Mouse (Mus musculus): ENCODE measurements around the gene Ccl22. TPM values are rescaled to one million over a fixed set of nuclear protein-coding genes. Genes with fewer than 3 reads are reported as not detected.

The Ccl22 gene
- total RNA-seq, 2 experiments from 2014 or later: not detected

DNA sequence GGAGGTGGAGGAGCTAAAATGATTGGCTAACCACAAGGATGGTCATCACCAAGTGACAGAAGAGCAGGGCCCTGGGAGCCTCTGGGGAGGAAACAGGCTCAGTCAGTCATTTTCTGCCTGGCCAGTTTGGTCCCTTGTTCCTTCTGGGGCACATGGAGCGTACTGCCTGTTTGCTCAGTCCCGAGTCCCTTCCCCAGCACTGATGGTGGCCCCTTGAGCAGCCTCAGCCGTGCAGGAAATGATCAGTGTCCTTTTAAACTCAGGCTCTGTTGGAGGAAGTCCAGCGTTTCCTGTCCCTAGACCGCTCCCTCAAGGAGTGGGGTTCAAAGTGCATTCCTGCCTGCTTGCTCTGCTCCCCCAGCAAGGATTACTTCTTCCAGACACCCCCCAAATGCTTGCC, 33.1 kb downstream of the Ccl22 start:
- no peak for DNase-seq (ENCODE audit: low spot score in 2 of 2)

DNA sequence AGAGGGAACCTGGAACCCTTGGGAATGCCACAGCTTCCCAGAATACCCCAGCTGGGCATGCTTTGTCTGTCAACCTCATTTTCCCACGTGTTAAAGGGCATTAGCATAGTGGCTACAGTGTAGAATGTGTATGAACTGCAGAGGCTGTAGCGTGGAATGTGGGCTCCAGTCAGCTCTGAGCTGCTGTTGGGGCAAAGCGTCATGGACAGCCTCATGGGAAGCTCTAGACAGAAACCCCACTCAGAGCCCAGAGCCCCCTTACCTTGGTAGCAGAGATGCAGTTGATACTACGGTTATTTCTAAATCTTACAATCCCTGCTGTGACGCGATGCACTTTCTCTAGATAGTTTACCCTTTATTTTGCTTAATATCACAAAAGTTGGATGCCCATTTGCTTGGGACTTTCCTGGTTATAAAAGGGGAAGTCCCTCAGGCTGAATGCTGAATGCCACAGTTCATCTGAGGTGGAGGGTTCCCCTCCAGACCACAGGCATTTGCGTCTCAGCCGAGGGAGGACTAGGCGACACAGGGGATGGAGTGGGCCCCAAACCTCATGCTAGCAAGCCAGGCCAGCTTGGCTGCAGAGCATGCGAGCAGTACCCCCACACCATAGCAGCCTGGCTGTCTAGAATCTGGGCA, 33.6 kb downstream of the Ccl22 start:
- no peak for DNase-seq (ENCODE audit: low spot score in 2 of 2)

DNA sequence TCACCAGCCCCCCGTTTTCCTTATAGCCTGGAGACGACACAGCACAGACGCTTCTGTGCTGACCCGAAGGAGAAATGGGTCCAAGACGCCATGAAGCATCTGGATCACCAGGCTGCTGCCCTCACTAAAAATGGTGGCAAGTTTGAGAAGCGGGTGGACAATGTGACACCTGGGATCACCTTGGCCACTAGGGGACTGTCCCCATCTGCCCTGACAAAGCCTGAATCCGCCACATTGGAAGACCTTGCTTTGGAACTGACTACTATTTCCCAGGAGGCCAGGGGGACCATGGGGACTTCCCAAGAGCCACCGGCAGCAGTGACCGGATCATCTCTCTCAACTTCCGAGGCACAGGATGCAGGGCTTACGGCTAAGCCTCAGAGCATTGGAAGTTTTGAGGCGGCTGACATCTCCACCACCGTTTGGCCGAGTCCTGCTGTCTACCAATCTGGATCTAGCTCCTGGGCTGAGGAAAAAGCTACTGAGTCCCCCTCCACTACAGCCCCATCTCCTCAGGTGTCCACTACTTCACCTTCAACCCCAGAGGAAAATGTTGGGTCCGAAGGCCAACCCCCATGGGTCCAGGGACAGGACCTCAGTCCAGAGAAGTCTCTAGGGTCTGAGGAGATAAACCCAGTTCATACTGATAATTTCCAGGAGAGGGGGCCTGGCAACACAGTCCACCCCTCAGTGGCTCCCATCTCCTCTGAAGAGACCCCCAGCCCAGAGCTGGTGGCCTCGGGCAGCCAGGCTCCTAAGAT, 34.3 kb downstream of the Ccl22 start:
- no peak for DNase-seq (ENCODE audit: low spot score in 2 of 2)

DNA sequence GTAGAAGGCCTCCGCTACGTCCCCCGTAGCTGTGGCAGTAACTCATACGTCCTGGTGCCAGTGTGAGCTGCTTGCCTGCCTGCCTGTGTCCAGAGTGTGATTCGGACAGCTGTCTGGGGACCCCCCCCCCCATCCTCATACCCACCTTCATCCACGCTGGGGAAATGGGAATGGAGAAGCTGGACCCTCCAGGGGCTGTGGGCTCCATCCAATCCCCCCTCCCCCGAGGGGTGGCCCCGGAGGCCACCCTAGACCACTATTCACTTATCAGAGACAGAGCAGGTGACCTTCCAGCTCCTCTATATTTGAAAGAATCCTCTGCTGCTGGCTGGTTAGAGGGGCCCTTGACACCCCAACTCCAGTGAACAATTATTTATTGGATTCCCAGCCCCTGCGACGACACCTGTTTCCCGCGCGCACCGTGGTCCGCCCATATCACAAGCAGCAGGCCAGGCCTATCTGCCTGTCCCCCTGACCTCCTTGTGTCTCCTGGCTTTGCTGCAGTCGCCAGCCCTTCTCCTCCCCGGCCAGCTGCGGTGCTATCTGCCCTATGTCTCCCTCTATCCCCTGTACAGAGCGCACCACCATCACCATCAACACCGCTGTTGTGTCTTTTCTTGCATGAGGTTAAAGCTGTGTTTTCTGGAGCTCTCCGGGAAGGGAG, 35.2 kb downstream of the Ccl22 start:
- no peak for DNase-seq (ENCODE audit: low spot score in 2 of 2)

DNA sequence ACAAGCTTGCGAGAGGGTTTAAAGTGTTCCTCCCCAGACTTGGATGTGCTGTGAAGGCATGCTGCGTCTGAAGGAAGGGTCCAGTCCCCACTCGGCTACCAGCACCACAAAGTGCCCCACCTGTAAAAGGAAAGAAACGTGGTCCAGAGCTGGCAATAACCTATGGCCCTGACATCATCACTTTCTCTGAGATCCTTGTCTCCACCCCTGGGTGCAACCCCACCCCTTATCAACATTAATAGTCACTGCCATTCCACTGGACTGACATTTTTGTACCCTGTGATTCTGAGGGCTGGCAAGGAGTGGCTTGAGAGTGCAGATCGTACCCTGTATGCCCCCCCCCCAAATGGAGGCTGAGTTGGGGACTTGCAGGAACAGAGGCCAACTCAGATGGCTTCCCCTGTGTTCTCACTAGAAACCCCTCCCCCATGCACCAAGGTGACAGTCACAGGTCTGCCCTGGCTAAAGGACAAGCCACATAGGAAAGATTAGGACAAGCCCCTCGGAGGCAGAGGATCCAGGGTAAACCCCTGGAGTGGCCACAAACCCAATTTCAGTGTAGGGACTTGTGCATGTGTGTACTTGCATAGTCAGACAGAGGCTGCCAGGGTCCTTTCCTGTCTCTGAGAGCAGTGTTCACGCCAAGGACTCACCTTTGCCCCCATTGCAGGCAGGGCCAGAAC, 35.9 kb downstream of the Ccl22 start:
- DNase-seq (ENCODE audit: low spot score in 2 of 2): no peak

DNA sequence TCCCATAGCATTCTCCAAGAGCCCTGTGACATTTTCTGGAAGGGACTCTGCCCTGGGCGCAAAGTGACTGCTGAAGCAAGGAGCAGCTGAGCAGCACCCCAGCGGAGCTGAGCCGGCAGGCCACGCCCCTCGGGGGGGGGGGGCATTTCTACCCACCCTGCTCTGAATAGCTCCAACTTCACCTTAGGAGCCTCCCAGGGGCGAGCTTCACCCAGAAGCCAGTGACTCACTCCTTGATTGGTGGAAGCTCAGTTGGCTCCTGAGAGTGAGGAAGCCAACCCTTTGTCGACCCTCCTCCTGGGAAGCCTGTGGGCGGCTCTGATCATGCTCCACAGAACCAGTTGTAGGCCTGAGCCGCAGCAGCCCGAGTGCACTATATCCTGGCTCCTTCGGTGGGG, 36.4 kb downstream of the Ccl22 start:
- no peak for DNase-seq (ENCODE audit: low spot score in 2 of 2)

DNA sequence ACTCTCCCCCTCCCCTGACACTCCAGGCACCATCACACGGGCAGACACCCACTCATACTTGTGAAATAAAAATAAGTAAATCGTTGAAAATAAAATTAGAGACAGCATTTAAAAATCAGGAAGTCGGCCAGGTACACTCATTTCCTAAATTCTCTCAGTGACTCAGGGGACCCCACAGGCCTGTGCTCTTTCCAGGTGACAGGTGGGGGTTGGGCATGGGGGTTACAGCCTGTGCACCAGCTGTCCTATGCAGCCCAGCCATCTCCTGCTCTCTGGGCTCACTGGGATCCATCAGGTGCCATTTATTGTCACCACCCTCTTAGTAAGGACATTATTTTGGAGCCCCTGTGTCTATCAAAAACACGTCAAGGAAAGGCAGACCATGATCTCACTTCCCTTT, 38.5 kb downstream of the Ccl22 start:
- no peak for DNase-seq (ENCODE audit: low spot score in 2 of 2)

DNA sequence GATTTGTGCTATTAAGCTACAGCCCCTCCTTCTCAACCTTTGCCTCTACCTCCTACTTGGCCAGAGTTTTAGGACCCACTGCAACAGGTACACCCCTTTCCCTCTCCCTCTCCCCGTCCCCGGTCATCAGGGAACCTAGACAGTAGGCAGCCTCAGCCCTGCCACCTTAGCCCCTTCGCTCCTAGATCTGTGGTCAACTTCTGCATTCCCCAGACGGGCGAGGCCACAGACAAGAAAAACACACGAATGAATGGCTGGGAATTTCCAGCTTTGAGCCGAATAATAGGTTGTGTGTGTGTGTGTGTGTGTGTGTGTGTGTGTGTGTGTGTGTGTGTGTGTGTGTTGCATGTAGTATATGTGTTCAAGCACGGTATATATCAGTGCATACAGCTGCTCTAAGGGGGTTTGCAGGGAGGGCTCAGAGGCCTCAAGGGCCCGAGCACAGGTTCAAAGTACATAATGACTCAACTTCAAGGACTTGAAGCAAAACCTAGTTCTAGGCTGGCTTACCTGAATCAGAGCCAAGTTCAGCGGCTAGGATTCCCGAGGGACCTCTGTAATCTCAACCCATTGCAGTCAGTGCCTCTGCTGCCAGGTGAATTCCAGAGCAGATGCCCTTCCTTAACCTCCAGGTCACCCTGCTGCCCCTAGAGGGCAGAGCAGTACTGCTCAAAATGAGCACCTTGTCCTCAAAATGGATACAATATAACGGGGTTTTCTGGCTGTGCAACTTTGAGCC, 40.0 kb downstream of the Ccl22 start:
- DNase-seq (ENCODE audit: low spot score in 2 of 2): no peak

DNA sequence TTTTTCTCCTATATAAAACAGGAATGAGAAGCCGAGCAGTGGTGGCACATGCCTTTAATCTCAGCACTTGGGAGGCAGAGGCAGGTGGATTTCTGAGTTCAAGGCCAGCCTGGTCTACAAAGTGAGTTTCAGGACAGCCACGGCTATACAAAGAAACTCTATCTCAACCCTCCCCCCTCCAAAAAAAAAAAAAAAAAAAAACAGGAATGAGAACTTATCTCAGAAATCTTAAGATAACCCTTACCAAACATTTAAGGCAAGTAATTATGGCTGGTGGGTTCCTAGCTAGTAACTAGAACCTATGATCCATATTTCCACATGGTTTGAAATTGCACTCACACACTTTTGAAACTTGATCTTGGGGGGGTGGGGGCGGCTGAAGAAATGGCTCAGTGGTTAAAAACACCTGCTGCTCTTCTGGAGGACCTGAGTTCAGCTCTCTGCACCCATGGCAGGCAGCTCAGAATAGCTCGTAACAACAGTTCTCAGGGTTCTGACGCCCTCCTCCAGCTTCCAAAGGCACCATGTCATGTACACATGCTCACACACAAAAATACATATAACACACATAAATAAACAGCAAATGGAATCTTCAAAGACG, 40.7 kb downstream of the Ccl22 start:
- DNase-seq (ENCODE audit: low spot score in 2 of 2): no peak

DNA sequence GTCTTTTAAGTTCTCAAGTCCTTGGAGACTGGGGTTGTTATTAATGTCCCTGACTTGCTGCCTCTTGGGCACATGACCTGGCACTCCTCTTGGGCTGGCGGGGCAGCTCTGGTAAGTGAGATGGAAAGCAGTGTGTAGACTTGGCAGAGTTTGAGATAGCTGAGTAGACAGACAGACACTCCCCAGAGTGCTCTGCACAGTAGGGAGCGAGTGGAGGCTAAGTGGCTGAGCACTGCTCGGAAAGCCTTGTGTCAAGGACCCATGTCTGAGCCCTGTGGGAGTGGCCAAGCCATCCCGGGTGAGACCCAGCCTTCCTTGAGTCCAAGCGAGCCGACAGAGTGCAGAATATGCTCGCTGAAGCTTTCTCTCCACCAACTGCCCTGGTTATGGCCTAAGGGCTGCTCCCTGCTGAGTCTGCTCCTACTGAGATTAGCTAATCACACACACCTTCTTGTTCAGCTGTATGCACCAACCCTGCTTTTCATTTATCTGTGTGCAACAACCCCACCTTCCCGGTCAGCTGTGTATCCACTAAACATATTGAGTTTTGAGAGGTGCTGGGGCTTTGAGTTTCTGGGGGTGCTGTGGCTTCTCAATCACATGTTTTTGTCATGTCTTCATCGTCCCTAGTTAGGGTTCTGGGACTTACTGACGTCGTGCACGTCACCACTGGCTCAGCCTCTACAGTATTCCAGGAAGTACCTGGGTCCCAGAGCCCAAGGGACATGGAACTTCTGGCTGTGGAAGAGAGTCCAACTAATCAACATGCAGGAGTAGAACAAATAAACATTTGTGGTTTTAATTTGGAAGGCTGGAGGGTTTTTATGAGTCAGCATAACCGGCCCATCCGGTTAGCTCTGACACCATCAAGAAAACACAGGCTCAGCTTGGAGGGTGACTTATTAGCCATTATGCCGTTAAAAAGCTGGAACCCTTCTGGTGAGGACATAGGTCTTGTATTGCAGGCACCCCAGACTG, 42.4 kb downstream of the Ccl22 start:
- no peak for DNase-seq (ENCODE audit: low spot score in 2 of 2)

DNA sequence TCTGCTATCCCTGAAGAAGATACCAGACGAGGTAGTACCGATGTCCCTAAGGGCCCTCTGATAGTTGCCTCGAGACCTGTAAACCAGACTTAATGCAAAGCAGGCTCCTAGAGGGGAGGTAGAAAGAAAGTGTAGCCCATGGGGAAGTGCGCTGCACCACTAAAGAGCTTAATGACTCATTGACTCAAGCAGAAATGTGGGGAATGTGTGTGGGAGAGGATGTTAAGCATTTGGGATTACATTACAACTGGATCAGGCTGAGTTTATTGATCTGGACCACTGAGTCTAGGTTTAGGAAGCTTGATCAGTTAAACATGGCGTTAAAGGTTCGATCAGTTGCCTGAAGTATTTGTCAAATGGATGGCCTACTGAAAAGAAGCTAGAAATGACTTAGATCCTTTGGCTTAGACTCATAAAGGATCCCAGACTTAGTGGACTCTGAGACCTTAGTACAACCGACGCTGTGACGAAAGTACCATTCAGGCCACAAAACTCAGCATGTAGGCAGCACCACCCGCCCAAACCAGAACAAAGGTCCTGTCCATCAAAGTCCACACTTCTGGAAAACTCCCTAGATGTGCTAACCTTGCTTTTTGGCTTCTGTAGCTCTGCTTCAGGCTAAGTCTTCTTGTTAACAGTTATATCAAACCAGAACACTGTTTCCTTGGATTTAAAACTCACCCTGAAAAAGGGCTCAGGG, 44.0 kb downstream of the Ccl22 start:
- DNase-seq (ENCODE audit: low spot score in 2 of 2): no peak

DNA sequence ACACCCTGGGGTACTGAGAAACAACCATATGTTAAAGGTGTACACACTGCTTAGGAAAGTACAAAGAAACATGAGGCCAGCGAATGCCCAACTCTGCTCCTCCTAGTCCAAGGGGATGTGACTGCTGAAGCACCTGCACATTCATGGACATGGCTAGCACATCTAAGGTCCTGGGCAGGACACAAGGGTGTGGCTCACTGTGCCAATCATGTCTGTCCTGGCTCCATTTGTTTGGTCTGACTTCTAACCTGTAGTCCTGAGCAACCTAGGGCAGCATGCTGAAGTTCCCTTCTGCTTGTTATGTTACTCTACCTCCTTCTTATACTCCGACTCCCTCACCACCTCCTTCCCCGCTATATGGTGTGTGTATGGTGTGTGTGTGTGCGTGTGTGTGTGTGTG, 49.0 kb downstream of the Ccl22 start:
- no peak for DNase-seq (ENCODE audit: low spot score in 2 of 2)

DNA sequence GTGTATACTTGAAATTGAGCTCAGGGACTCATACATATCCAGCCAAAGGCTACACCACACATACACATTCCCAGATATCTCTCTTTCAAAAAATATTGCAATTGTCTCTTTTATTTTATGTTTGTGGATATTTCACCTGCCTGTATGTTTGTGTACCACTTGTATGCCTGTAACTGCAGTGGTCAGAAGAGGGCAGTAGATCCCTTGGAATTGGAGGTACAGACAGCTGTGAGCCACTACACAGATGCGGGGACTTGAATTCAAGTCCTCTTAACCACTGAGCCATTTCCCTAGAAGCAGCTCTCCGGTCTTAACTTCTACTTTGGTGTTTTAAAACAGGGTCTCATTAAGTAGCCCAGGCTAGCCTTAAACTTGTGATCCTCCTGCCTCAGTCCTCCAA, 49.4 kb downstream of the Ccl22 start:
- DNase-seq (ENCODE audit: low spot score in 2 of 2): no peak

DNA sequence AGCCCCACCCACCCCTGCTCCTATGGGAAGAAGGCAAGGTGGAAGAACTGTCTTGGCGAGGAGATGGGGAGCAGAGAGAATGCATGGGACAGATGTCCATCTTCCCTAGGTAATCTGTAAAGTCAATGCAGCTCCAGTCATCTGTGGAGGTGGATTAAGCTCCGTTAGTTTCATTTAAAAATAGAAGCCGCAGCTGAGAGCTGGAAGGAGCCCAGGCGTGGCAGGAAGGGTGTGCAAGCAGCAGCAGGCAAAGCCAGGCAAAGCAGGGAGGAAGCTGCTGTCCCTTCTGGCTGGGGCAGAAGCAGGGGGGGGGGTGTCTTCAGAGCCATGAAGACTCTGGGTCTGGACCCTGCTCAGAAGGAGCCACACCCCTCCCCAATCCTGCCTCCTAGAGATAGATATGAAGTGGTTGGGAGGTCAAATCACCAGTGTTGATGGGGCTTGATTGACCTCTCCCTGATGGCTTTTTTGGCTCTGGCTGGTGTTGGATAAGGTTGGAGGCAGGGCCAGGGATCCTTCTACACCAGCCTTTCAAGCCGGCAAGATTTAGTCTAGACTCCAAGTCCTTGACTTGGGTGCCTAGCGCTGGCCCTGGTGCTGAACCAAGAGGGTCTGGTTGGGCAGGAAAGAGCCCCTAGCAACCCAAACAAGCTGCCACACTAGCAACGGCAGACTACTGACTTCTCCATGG, 55.0 kb downstream of the Ccl22 start:
- DNase-seq (ENCODE audit: low spot score in 2 of 2): no peak

Data from gastrocnemius, postnatal 4 days (tissue).